Mouse (Mus musculus) brain, embryonic 14.5 days (tissue): ENCODE measurements around the gene Ackr1.

Source experiments
- CTCF ChIP-seq: fragments of 200-500 bp; IDR thresholded peaks from 2 replicates; pipeline ENCODE4 v1.5.1; 2012; ENCODE audit warnings: inconsistent platforms, mild to moderate bottlenecking, moderate library complexity, borderline replicate concordance; ENCODE audit not compliant: insufficient read depth, insufficient read length; ENCODE audit errors: extremely low read depth
- POLR2A ChIP-seq: fragments of 200-500 bp; IDR thresholded peaks from 2 replicates; pipeline ENCODE4 v1.6.1; 2012; ENCODE audit warnings: mild to moderate bottlenecking, inconsistent platforms, borderline replicate concordance; ENCODE audit not compliant: poor library complexity, insufficient read depth, insufficient read length, severe bottlenecking; ENCODE audit errors: extremely low read depth

GRCm38 (mm10) chr1:173332418-173332817 is 1.1 kb downstream of the Ackr1 start:
- TF ChIP-seq CTCF (no peak), POLR2A (no peak)
